Mouse (Mus musculus) ES-CJ7 (cell line): ENCODE data around the gene Ttc23.
A peak's percentile ranks its signal among the peaks of the same experiment; 100 is the strongest.

Source experiments
- DNase-seq: peaks from one replicate; pipeline ENCODE4 v3.0.0; 2011; ENCODE audit warnings: low read depth, low spot score

Gene Ttc23

DNA sequence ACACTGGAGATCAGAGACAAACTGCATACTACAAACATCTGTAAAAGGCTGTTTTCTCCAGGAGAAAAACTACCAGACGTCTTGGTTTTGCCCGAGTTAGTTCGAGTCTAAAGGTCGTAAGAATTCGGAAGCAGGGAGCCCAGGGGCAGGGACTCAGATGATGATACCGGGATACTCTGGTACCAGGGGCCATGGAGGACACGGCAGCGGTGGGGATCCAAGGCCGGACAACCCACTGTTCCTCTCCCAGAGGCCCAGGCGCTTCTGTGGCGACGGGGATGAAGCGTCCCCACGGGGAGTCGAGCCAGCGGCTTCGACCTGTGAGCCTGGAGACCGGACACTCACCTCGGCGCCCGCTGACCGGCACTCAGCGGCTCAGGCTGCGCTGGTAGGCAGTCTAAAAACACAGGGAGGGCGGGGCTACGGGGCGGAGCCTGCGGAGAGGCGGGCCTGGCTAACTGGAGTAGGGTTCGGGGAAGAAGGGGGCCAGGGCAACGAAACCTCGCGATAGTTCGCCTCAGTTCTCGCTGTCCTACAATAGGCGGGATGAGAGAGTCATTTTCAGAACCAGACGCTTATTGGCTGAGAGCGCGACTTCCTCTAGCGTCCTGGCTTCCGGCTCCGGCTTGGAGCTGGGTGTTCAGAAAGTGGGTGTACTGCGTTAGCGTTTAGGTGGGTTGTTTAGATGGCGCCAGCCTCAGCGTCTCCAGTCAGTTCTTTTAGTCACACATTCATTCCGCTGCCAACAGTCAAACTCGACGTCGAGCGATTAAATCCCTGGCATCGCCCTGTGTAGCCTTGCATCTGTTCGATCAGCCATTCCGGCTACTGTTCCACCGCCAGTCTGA is 2.2 kb upstream of the Ttc23 start, which contains the start of gene Lrrc28:
Lrrc28 (minus strand) TSS at position 436 of the 848 bp plus-strand sequence.
- peak; percentile 99 for DNase-seq

DNA sequence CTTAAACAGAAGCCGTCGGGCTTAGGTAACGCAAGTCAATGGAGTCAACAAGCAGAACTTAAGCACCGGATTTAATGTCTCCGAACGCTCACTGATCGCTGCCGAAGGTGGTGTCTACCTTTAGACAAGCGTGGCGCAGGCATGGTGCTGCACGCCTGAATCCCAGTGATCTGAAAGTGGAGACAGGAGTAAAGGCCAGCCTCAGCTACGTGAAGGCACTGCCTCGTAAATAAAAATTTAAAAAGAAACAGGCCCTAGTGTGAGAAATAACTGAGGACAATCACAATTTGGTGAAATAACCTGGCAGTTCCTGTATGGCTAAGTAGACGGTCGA is 1.6 kb upstream of the Ttc23 start:
- DNase-seq, result no peak

DNA sequence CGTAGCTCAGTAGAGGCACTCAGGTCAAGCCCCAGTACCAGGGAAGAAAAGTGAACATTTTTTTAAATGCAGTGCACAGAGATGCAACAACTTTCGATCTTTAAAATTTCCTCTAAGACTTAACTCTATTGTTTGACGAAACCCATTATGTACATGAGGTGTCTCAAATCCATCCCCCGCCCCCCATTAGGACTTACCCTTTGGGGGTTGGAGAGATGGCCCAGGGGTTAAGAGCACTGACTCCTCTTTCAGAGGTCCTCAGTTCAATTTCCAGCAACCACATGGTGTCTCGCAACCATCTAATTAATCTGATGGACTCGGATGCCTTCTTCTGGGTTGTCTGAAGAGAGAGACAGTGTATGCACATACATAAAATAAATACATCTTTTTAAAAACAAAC is 1.1 kb upstream of the Ttc23 start:
- DNase-seq, result no peak

DNA sequence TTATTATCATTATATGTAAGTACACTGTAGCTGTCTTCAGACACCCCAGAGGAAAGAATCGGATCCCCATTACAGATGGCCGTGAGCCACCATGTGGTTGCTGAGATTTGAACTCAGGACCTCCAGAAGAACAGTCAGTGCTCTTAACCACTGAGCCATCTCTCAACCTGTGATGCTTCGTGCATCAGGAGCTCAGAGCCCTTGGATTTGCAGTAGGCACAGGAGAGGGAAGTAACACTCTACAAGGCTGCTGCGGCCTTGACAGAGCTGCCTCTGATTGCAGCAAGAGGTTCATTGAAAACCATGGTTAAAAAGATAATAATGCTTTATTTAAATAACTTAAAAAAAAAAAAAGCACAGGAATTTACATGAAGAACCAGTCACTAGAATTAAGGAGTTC is 1.2 kb downstream of the Ttc23 start:
- DNase-seq, result no peak

DNA sequence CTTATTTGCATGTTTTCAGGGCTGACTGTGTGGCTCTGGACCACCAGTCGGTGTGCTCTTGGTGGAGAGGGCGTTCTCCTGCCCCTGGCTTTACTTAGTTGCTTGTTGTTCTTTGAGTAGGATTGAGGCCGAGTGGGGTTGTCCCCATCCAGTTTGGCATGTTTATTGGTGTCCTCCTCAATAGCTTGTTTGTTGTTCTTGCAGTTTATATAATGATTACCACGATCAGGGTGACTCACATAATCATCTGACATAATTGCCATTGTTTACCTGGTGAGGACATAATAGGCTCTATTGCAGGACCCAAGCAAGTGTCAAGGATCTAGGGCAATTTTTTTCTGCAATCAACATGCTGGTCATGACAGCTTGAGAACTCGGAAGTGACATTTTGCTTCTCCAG is 5.0 kb downstream of the Ttc23 start:
- no peak for DNase-seq

DNA sequence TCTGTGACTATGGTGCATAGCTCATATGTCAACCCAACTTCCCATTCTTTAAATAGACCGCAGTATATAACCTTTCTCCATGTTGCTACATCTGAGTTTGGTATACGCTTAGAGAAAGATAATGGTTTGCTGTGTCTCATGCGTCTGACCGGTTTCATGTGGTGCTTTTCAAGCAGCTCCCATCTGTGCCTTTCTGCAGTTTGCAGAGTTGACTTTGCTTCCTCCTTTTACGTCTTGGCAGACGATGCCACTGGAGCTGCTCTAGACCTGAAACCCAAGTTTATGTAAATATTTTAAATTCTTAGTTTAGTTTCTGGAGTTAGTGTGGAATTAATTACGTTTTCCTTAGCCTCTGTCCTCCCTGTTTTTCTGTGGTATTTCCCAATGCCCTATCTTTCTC is 7.5 kb downstream of the Ttc23 start:
- no peak for DNase-seq

DNA sequence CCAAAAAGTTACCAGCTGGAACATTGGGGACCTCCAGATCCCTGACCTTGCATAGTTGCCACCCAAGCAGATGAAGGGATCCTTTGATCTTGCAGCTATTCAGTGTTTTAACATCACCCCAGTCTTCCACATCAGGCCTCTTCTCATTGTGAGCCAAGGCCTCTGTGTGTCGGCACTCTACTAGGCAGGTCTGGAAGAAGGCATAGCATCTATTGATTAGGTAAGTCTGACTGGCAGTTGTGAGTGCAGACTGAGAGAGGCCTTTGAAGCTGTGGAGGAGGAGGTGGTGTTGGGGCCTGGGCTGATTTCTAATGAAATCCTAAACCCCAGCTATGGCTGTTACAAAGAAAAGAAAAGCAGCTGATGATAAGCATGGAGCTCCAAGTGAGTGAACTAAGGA is 8.0 kb downstream of the Ttc23 start:
- peak; percentile 20 for DNase-seq

DNA sequence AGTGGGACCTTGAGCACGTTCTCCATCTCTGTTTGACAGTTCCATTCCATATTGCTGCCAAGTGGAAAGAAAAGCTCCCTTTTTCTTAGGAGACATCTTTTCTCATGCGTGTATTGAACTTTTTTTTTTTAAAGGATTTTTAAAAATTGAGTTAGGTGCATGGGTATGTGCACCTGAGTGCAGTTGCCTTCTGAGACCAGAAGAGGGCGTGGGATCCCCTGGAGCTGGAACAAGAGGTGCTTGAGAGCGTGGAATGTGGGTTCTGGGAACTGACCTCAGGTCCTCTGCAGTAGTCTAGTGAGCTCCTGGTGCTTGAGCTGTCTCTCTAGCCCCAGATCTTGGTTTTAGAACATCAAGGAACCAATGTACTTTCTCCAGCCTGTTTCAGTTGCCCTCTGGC is 10.9 kb downstream of the Ttc23 start:
- no peak for DNase-seq

DNA sequence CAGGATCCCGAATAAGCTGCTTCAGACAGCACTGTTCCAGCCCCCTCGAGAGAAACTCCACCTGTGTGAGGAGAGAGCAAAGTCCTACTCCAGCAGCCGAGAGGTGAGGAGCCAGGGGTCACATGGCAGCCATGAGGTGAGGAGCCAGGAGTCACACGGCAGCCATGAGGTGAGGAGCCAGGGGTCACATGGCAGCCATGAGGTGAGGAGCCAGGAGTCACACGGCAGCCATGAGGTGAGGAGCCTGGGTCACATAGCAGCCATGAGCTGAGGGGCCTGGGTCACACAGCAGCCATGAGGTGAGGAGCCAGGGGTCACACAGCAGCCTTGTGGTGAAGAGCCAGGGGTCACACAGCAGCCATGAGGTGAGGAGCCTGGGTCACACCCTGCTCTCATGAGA is 15.2 kb downstream of the Ttc23 start:
- no peak for DNase-seq

DNA sequence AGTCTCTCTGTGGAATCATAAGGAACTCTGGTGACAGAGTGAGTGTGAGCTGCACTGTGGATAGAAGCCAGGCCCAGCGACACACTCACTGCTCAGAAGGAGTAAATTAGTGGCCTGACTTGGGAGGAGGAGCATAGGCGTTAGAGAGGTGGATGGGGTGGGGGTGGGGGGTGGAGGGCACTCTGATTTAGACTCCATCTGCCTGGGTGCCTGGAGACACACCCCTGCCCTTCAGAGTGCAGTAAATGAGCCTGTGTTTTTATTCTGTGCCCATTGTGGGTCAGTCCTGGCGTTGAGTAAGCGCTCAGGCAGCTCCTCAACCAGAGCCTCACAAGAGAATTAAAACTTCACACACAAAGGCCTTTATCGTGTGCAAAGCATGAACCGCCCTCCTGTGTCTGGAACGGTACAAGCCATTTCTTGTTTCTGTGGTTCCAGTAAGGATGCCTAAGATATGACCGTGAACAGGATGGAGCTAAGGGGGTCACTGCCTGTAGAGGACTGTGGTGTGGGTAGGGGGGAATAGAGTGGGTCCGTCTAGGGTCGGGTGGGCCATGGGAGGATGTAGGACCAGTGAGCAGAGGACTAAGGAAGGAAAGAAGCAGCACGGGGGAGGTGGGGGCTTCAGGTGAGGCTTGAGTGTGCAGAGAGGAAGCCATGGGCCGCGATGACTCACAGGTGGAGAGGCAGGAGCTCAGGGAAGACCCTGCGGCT is 16.9 kb downstream of the Ttc23 start:
- no peak for DNase-seq

DNA sequence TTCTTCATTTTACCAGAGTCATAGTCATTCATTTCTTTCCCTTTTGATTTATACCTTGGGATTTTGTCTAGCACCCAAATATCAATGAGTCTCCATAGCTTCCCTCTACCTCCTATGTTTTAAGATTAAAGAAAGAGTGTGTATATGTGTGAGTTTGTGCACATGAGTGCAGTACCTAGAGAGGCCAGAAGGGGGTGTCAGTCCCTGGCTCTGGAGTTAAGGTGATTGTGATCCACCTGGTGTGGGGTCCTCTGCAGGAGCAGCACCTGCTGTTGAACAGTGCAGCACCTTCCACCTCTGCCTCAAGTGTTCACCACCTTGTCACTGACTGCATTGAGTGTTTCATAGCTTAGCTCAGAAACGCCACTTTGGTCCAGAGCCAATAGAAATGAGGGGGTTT is 23.8 kb downstream of the Ttc23 start:
- DNase-seq, result peak; percentile 33

DNA sequence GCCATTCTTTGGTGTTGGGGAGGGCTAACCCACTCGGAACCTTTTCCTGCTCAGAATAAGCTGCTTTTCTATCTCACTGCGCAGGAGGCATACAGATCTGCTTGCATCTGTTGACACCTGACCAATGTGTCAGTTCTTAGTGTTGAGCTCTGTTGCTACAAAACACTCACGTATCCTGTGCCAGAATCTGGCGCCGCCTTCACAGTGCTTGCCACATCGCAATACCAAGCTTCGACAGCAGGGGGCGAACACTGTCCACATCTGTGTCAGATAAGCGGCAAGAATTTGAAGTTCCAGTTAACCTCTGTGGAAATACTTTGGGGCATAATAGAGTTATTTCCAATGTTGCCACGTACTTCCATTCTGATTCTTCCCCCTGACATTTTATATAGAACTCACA is 25.4 kb downstream of the Ttc23 start:
- peak; percentile 83 for DNase-seq

DNA sequence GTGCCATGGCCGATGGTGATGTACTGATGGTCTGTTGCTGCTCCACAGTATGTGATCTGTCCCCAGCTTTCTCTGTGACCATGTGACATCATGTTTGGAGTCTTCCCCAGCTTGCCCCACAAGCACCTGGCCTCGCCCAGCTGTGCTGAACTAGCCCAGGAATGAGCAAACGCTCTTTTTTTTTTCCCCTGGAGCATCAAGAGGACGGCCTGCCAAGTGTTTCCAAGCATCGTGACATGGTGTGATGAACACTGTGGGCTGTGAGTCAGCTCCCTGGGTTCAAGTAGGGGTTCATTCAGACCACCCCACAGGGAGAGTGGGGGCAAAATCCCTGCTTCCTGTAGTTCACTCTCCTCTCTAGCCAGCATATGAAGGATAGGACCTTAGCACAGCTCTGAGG is 26.4 kb downstream of the Ttc23 start:
- DNase-seq, result no peak

DNA sequence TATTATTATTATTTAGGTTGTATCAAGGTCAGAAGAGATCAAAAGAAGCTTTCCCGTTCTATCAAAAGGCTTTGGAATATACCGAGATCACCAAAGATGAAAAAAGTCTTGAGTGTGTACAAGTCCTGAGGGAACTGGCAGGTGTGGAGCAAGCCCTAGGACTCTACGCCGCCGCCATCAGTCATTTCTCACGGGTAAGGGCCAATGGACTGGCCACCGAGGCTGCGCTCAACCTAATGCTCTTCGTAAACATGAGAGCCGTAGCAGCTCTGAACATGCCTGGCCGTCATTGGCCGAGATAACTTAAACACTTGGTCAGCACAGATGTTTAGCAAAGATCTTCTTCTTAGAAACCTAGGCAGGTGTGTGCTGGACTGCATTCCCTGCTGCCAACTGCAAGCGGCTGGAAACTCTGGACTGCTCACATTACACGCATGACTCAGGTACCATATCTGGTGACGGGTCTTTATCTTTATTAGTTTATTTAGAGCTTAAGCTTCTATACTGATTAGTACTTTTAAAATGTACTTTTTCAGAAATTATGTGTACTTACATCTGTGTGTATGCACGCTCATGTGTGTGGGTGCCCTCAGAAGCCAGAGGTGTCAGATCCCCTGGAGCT is 31.8 kb downstream of the Ttc23 start:
- no peak for DNase-seq

DNA sequence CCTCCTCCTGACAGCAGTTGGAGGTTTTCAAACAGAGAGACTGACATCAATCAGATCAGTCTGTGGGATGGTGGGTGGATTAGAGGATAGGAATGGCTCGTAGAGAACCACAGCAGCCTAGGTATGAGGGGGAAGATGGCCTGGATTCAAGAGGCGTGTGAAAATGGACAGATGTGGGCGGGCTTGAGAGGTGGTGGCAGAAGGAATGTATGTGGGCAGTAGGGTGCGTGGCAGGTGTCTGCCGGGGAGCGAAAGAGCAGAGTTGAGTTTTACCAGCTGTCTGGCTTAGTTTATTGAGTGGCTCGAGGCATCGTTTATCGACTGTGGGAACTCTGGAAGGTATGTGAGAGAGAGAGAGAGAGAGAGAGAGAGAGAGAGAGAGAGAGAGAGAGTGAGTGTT is 33.9 kb downstream of the Ttc23 start:
- DNase-seq, result no peak

DNA sequence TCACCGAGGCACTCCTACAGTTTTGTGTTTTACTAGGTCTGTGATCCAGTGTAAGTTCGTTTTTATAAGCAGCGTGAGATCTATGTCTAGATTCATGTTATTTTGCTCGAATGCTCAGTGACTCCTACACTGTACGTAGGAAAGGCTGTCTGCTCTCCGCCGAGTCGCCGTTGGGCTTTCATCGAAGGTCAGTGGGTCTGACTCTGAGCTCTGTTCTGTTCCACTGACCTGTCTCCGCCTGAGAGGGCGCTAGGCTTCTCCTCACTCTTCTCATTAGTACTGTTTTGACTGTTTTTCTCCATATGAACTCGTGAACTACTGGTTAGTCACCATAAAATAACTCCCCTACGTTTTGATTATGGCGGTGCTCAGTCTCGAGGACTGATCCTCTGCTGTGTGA is 35.8 kb downstream of the Ttc23 start:
- peak; percentile 27 for DNase-seq

DNA sequence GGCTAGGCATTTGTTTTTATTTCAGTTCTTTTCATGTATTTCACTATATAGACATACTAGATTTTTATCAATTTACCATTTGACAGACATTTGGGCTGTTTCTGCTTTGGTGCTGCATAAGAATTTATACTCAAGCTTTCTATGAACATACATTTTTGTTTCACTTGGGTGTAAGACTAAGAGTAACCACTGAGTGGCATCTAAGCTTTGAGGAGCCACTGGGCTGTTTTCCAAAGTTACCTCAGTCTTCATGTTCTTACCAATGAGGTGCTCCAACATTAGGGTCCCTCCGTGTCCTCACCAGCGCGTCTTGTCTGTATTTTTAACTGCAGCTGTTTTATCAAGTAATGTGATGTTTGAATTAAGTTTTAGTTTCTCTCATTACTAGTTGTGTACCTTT is 39.3 kb downstream of the Ttc23 start:
- no peak for DNase-seq

DNA sequence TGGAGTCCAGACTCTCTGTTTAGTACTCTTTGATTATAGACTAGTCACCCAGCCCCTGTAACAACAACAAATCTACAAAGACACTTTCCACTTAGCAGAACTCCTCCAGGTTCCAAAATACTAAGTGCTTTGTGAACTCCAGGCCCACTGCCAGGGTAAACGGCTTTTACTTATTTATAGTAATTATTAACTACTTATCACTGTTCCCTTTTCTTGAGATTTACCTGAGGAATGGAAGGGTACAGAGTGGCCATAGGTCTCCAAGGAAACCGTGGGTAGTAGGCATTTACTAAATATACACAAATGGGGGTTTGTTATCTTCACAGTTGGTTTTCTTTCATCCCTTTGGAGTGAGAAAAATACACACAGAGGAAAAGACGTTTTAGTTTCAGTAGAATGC is 41.1 kb downstream of the Ttc23 start:
- no peak for DNase-seq

DNA sequence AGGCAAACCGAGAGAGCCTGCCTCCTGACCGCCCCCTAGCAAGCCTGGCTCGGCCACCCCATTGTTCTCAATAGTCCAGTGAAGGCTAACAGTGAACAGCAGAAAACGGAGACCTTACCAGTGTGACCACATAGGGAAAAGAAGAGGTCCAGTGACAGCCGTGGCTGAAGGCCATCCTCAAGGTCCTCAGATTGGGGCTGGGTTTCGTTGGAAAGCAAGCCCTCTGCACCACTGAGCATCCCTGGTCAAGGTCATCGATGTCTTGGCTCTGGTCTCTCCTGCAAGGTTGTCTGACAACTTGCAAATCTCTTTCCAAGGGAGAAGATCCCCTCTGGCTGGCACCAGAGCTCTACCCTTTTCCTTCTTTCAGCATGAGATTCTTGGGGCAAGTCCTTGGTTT is 42.6 kb downstream of the Ttc23 start:
- no peak for DNase-seq

DNA sequence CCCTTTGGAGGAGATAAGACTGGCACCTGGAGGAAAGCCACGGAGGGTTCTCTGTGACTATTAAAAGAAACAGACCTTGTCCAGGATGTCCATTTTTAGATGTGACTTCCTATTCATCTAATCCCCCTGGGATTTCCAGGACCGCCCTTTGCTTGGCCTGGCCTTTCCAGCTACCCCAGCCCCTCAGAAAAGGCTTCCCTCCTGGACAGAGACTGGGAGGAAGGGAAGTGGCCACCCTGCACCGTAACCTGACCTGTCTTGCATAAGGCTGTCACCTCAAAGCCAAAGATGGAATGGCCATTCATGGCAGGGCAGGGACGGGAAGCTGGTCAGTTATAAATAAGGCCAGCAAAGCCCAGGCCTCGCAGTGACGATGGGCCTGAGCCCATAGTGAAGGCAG is 43.8 kb downstream of the Ttc23 start:
- DNase-seq, result no peak

DNA sequence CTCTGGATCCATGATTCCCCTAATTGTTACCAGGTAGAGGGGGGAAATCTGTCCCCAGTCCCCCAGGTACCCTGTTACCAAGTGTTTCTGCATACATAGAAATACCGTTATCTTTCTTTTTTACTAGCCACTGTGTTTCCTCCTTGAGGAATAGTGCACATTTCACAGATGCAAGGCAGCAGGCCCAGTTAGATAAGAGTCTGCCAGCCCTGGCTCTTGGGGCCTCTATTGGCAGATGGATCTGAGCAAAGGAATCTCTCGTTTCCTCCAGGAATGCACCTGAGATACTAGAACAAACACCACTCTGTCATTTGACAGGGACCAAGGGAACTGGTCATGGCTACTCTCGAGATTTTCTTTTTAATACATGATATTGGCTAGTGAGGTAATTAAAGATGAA is 44.9 kb downstream of the Ttc23 start:
- DNase-seq, result no peak

DNA sequence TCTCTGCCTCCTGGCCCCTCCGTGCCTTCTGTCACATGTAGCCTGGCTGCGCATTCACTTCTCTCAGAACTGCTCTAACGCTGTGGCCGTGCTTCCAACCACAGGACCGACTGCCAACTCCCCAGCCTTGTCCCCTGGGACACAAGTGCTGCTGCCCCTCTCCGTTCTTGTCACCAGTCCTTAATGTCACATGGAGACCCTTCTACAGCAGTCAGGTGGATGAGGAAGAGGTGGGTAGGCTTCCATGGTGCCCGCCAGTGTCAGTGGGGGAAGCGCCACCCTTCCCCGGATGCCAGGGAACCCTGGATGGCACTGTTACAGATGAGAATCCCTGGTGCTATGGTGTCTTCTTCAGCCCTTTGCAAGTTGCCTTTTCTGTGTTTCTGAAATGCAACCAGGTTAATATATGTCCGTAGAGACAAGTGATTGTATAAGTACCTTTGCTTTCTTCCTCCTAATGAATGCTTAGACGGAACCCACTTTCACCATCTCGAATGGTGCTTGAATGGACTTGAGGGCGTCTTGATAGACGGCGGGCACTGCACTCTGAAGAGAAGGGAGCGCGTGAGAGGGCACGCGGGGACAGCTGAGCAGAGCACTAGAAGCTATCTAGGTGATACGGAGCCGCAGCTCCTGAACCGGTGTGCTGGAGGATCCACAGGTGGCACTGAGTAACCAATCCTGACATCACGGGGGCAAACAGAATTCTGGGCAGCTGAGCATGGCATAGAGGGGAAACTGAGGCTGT is 45.8 kb downstream of the Ttc23 start:
- DNase-seq, result no peak
